15 mouse cellular contexts compared by ENCODE assay signal in genomic region chr3:34444802-34445201, GRCm38 (mm10).
DNase-seq lines count a peak whose midpoint lies in the region; ATAC-seq and TF ChIP-seq lines count a peak whose summit lies in the region.
"Had no signal": no experiment of that assay in that cellular context is flagged by ENCODE, and none has a peak within 500 bp of the region (broad histone marks: within the 10 kb centered on the region; RNA-seq: fewer than 3 reads in every experiment).

No protein-coding gene starts in this region.

- no peak overlapping the region for H3K4me3 ChIP-seq in hindbrain, embryonic 10.5 days
- no peak overlapping the region for H3K4me3 ChIP-seq in hindbrain, embryonic 12.5 days
- no peak overlapping the region for H3K4me3 ChIP-seq in forebrain, embryonic 11.5 days (ENCODE audit: low read depth, low read length)
- H3K4me3 ChIP-seq in hindbrain, embryonic 15.5 days, result no peak overlapping the region
- H3K4me3 ChIP-seq in midbrain, postnatal 0 days (ENCODE audit: low read depth, low read length), result no peak overlapping the region
- H3K4me3 ChIP-seq: embryonic facial prominence, embryonic 12.5 days; liver, embryonic 12.5 days had no signal

- TF ChIP-seq CTCF in midbrain, postnatal 0 days (IDR thresholded peaks at IDR 0.05), result no peak

- DNase-seq in hindbrain, embryonic 10.5 days (ENCODE audit: low spot score), result no peak
- DNase-seq in forebrain, embryonic 11.5 days (ENCODE audit: low spot score), result no peak
- DNase-seq in midbrain, postnatal 0 days (ENCODE audit: low spot score), result no peak
- DNase-seq in liver, result no peak
- no peak for DNase-seq in c-Kit-positive CD71-positive TER-119-positive erythroid progenitor cells, embryonic 14.5 days (ENCODE audit: low spot score)
- DNase-seq: gastrocnemius, postnatal 36 days; kidney, adult 9 months; lung, postnatal 10 days; right cerebral cortex, postnatal 25 days; thymus, postnatal 36 days had no signal

- H3K27ac ChIP-seq in hindbrain, embryonic 10.5 days, result peak overlapping the region; percentile 74
- H3K27ac ChIP-seq in hindbrain, embryonic 12.5 days, result no peak overlapping the region
- H3K27ac ChIP-seq in forebrain, embryonic 11.5 days (ENCODE audit: low read depth, low read length), result peak overlapping the region; percentile 68; the same call in 1 of the 2 replicates
- peak overlapping the region; percentile 12 for H3K27ac ChIP-seq in hindbrain, embryonic 15.5 days (replicated peaks)
- 0 out of 2 replicates have a peak overlapping the region, but pooled peaks have one; percentile 26 for H3K27ac ChIP-seq in midbrain, postnatal 0 days (ENCODE audit: low read depth, low read length)
- H3K27ac ChIP-seq: embryonic facial prominence, embryonic 12.5 days; liver, embryonic 12.5 days had no signal

- ATAC-seq in hindbrain, embryonic 12.5 days (ENCODE audit: low FRiP score), result no peak
- ATAC-seq in forebrain, embryonic 11.5 days (replicated peaks; ENCODE audit: low FRiP score), result no peak
- ATAC-seq in hindbrain, embryonic 15.5 days (ENCODE audit: low FRiP score, low read depth), result no peak
- ATAC-seq in midbrain, postnatal 0 days (ENCODE audit: low FRiP score), result no peak
- ATAC-seq in activated CD4-positive, CD25-positive, alpha-beta regulatory T cell, adult 4 months, result no peak
- ATAC-seq: liver, embryonic 12.5 days had no signal

- 40% methylated on average over 5 of the region's 5 CpGs for WGBS in hindbrain, embryonic 10.5 days
- 38% methylated on average over 5 of the region's 5 CpGs for WGBS in hindbrain, embryonic 12.5 days
- 33% methylated on average over 5 of the region's 5 CpGs for WGBS in forebrain, embryonic 11.5 days
- 40% methylated on average over 5 of the region's 5 CpGs for WGBS in hindbrain, embryonic 15.5 days
- 48% methylated on average over 5 of the region's 5 CpGs for WGBS in midbrain, postnatal 0 days

- H3K9me3 ChIP-seq in hindbrain, embryonic 10.5 days, result peaks cover 8% of the 10 kb centered on the region
- no peaks in the 10 kb centered on the region for H3K9me3 ChIP-seq in hindbrain, embryonic 12.5 days (replicated peaks)
- no peaks in the 10 kb centered on the region; the same call in 1 of the 2 replicates for H3K9me3 ChIP-seq in forebrain, embryonic 11.5 days (ENCODE audit: control insufficient read depth, low read length)
- no peaks in the 10 kb centered on the region for H3K9me3 ChIP-seq in hindbrain, embryonic 15.5 days
- H3K9me3 ChIP-seq in midbrain, postnatal 0 days (ENCODE audit: low read length), result 0 out of 2 replicates have a peak, but pooled peaks cover 4% of the 10 kb centered on the region
- H3K9me3 ChIP-seq: embryonic facial prominence, embryonic 12.5 days; liver, embryonic 12.5 days had no signal

- peaks cover 4% of the 10 kb centered on the region for H3K27me3 ChIP-seq in hindbrain, embryonic 10.5 days (ENCODE audit: insufficient read depth, poor library complexity, severe bottlenecking)
- H3K27me3 ChIP-seq in hindbrain, embryonic 12.5 days, result peaks cover 3% of the 10 kb centered on the region; the same call in 1 of the 2 replicates
- H3K27me3 ChIP-seq in forebrain, embryonic 11.5 days (ENCODE audit: control insufficient read depth, insufficient read depth, low read length), result no peaks in the 10 kb centered on the region
- peaks cover 9% of the 10 kb centered on the region; the same call in 1 of the 2 replicates for H3K27me3 ChIP-seq in hindbrain, embryonic 15.5 days
- H3K27me3 ChIP-seq in midbrain, postnatal 0 days (ENCODE audit: insufficient read depth, low read length), result peaks cover 3% of the 10 kb centered on the region; the same call in 1 of the 2 replicates
- H3K27me3 ChIP-seq: liver, embryonic 12.5 days had no signal

- no peaks in the 10 kb centered on the region for H3K36me3 ChIP-seq in hindbrain, embryonic 10.5 days
- no peaks in the 10 kb centered on the region for H3K36me3 ChIP-seq in hindbrain, embryonic 12.5 days
- H3K36me3 ChIP-seq in forebrain, embryonic 11.5 days (ENCODE audit: control insufficient read depth, insufficient read depth, low read length), result no peaks in the 10 kb centered on the region
- H3K36me3 ChIP-seq in hindbrain, embryonic 15.5 days, result no peaks in the 10 kb centered on the region
- H3K36me3 ChIP-seq in midbrain, postnatal 0 days (ENCODE audit: insufficient read depth, low read length), result no peaks in the 10 kb centered on the region
- H3K36me3 ChIP-seq: embryonic facial prominence, embryonic 12.5 days; liver, embryonic 12.5 days had no signal

- H3K9ac ChIP-seq in hindbrain, embryonic 12.5 days, result no peak overlapping the region
- 0 out of 2 replicates have a peak overlapping the region, but pooled peaks have one; percentile 13 for H3K9ac ChIP-seq in forebrain, embryonic 11.5 days (ENCODE audit: low read length)
- no peak overlapping the region for H3K9ac ChIP-seq in hindbrain, embryonic 15.5 days
- H3K9ac ChIP-seq in midbrain, postnatal 0 days (replicated peaks; ENCODE audit: low read length, poor library complexity, severe bottlenecking), result no peak overlapping the region
- H3K9ac ChIP-seq: embryonic facial prominence, embryonic 12.5 days; liver, embryonic 12.5 days had no signal

- H3K4me1 ChIP-seq in hindbrain, embryonic 10.5 days (replicated peaks), result peaks cover 60% of the 10 kb centered on the region
- H3K4me1 ChIP-seq in hindbrain, embryonic 12.5 days, result peaks cover 33% of the 10 kb centered on the region
- H3K4me1 ChIP-seq in forebrain, embryonic 11.5 days (replicated peaks; ENCODE audit: control insufficient read depth, insufficient read depth, low read length), result peaks cover 28% of the 10 kb centered on the region
- H3K4me1 ChIP-seq in hindbrain, embryonic 15.5 days (replicated peaks), result peaks cover 23% of the 10 kb centered on the region
- no peaks in the 10 kb centered on the region for H3K4me1 ChIP-seq in midbrain, postnatal 0 days (ENCODE audit: insufficient read depth, low read length)
- H3K4me1 ChIP-seq: liver, embryonic 12.5 days had no signal

- no peak overlapping the region for H3K4me2 ChIP-seq in hindbrain, embryonic 12.5 days (replicated peaks)
- H3K4me2 ChIP-seq in forebrain, embryonic 11.5 days (ENCODE audit: low read depth, low read length, severe bottlenecking), result no peak overlapping the region
- H3K4me2 ChIP-seq in hindbrain, embryonic 15.5 days, result no peak overlapping the region
- H3K4me2 ChIP-seq in midbrain, postnatal 0 days (ENCODE audit: low read depth, low read length, poor library complexity, severe bottlenecking), result no peak overlapping the region
- H3K4me2 ChIP-seq: embryonic facial prominence, embryonic 12.5 days; liver, embryonic 12.5 days had no signal
